In genomic region chr5:43770618-43771354, GRCm38 (mm10) we compare ENCODE assay signal across 24 mouse cellular contexts. TPM values are rescaled to one million over a fixed set of nuclear protein-coding genes. Genes with fewer than 3 reads are reported as not detected.
DNase-seq lines count a peak whose midpoint lies in the region; ATAC-seq and TF ChIP-seq lines count a peak whose summit lies in the region.
"Had no signal": no experiment of that assay in that cellular context is flagged by ENCODE, and none has a peak within 500 bp of the region (broad histone marks: within the 10 kb centered on the region; RNA-seq: fewer than 3 reads in every experiment).

No protein-coding gene starts in this region.

- no peak overlapping the region for H3K9ac ChIP-seq in heart, adult 2 months (ENCODE audit: low read depth, low read length)
- H3K9ac ChIP-seq: forebrain, embryonic 15.5 days; kidney, embryonic 15.5 days; limb, embryonic 15.5 days; liver, embryonic 15.5 days; neural tube, embryonic 15.5 days; stomach, embryonic 15.5 days had no signal

- TF ChIP-seq EP300 in heart, adult 2 months (IDR thresholded peaks at IDR 0.05; ENCODE audit: insufficient read depth, low read depth, low read length) = no peak

- H3K27ac ChIP-seq in heart, adult 2 months = no peak overlapping the region
- H3K27ac ChIP-seq: forebrain, embryonic 15.5 days; hindbrain, embryonic 10.5 days; hindbrain, postnatal 0 days; kidney, embryonic 15.5 days; limb, embryonic 15.5 days; liver, embryonic 15.5 days; neural tube, embryonic 15.5 days; stomach, embryonic 15.5 days had no signal

- H3K36me3 ChIP-seq in G1E (replicated peaks) = peaks cover 48% of the 10 kb centered on the region
- peaks cover 4% of the 10 kb centered on the region; the same call in 1 of the 2 replicates for H3K36me3 ChIP-seq in splenic B cell, adult 2 months (ENCODE audit: control insufficient read depth, insufficient read depth, low read length, poor library complexity, severe bottlenecking)
- H3K36me3 ChIP-seq in heart, adult 2 months (ENCODE audit: control insufficient read depth, insufficient read depth, low read length) = no peaks in the 10 kb centered on the region; the same call in 1 of the 2 replicates

- no peaks in the 10 kb centered on the region for H3K9me3 ChIP-seq in G1E (replicated peaks)
- H3K9me3 ChIP-seq: forebrain, embryonic 15.5 days; hindbrain, embryonic 10.5 days; kidney, embryonic 15.5 days; limb, embryonic 15.5 days; liver, embryonic 15.5 days; megakaryocyte, embryonic 14.5 days; neural tube, embryonic 15.5 days; stomach, embryonic 15.5 days had no signal

- WGBS in heart, adult 2 months = 63% methylated on average over 3 of the region's 3 CpGs

- H3K4me1 ChIP-seq in G1E (ENCODE audit: insufficient read depth, low read depth, low read length) = peaks cover 14% of the 10 kb centered on the region
- no peaks in the 10 kb centered on the region; the same call in 1 of the 2 replicates for H3K4me1 ChIP-seq in heart, adult 2 months (ENCODE audit: control insufficient read depth, insufficient read depth, low read length)
- H3K4me1 ChIP-seq: forebrain, embryonic 15.5 days; hindbrain, embryonic 10.5 days; kidney, embryonic 15.5 days; limb, embryonic 15.5 days; liver, embryonic 15.5 days; neural tube, embryonic 15.5 days; stomach, embryonic 15.5 days had no signal

- no peak for TF ChIP-seq CTCF in G1E (IDR thresholded peaks at IDR 0.05; ENCODE audit: low read depth, low read length)
- no peak for TF ChIP-seq CTCF in heart, adult 2 months (IDR thresholded peaks at IDR 0.05)

- peak; percentile 45 for ATAC-seq in G1E (ENCODE audit: extremely low read depth, insufficient number of reproducible peaks, low FRiP score, poor library complexity, severe bottlenecking)
- peak; percentile 60 to 85 for ATAC-seq in hematopoietic stem cell, adult 5-6 weeks (replicated peaks in 1 of 2; ENCODE audit: insufficient read depth in 1 of 2, low FRiP score in 2 of 2, low TSS enrichment in 1 of 2, low read depth in 1 of 2, poor library complexity in 2 of 2, severe bottlenecking in 2 of 2)
- ATAC-seq: forebrain, embryonic 15.5 days; hindbrain, postnatal 0 days had no signal

- intact Hi-C loops in left cerebral cortex, postnatal 25 days (cut with DNase I) = no loop called here
- intact Hi-C loops in heart, adult 2 months (cut with DNase I) = no loop called here

- H3K79me2 ChIP-seq in heart, adult 2 months (replicated peaks; ENCODE audit: control insufficient read depth, insufficient read depth, low read length) = no peaks in the 10 kb centered on the region

- peak; percentile 17 to 64 for DNase-seq in left cerebral cortex, postnatal 25 days (ENCODE audit: low spot score in 2 of 2)
- no peak for DNase-seq in left cerebral cortex, adult 8-10 months (ENCODE audit: low spot score in 2 of 2)
- DNase-seq in G1E (ENCODE audit: low spot score) = no peak
- DNase-seq in splenic B cell, adult 2 months (ENCODE audit: low read depth, low spot score) = peak; percentile 54
- no peak for DNase-seq in heart, adult 2 months
- DNase-seq in gastrocnemius, adult 18-20 months (ENCODE audit: low spot score) = no peak
- DNase-seq: cerebellum, postnatal 10 days; midbrain, embryonic 14.5 days; retina, postnatal 1 day had no signal

- TF ChIP-seq POLR2A in heart, adult 2 months (IDR thresholded peaks at IDR 0.05; ENCODE audit: insufficient read depth, low read depth, low read length) = no peak

- no peak overlapping the region for H3K4me3 ChIP-seq in G1E (ENCODE audit: low read depth, low read length)
- H3K4me3 ChIP-seq in heart, adult 2 months = no peak overlapping the region
- H3K4me3 ChIP-seq: forebrain, embryonic 15.5 days; hindbrain, embryonic 10.5 days; kidney, embryonic 15.5 days; limb, embryonic 15.5 days; liver, embryonic 15.5 days; megakaryocyte, embryonic 14.5 days; myocyte; neural tube, embryonic 15.5 days; stomach, embryonic 15.5 days had no signal

- no peaks in the 10 kb centered on the region for H3K27me3 ChIP-seq in G1E (ENCODE audit: insufficient read depth, low read length)
- H3K27me3 ChIP-seq in splenic B cell, adult 2 months (ENCODE audit: control insufficient read depth, insufficient read depth, low read length, poor library complexity, severe bottlenecking) = no peaks in the 10 kb centered on the region
- no peaks in the 10 kb centered on the region for H3K27me3 ChIP-seq in heart, adult 2 months (ENCODE audit: control insufficient read depth, insufficient read depth, low read length)
- H3K27me3 ChIP-seq: forebrain, embryonic 15.5 days; kidney, embryonic 15.5 days; limb, embryonic 15.5 days; liver, embryonic 15.5 days; megakaryocyte, embryonic 14.5 days; neural tube, embryonic 15.5 days; stomach, embryonic 15.5 days had no signal

RNA-seq across cellular contexts. Expression of gene Bst1, which starts 47.9 kb away (rescaled TPM):
- under 1 TPM in 1 of 2 experiments, not detected in 1; 0.25 TPM for total RNA-seq in left cerebral cortex, postnatal 25 days (2021)
- not detected for total RNA-seq in left cerebral cortex, adult 8-10 months (2022)
- total RNA-seq in G1E (2014; fragmentation: Nextera tagmentation) (not detected in 2 replicates), G1E (2017) (0.99 and 1.1 TPM in 2 replicates)
- not detected in 2 replicates for polyA plus RNA-seq in G1E (2012)
- 3.8 and 4.1 TPM in 2 replicates for total RNA-seq in hematopoietic stem cell, adult 5-6 weeks (2017)
- total RNA-seq in heart, adult 2 months (2021) = 1 to 10 TPM; 1.6 to 3.3 TPM
- polyA plus RNA-seq in heart, adult 2 months (2012; rRNA removed) = 1.3 and 1.7 TPM in 2 replicates
- total RNA-seq in gastrocnemius, adult 18-20 months (2021) = not detected
- total RNA-seq: gastrocnemius, adult 8-10 months; hindbrain, postnatal 0 days; layer of hippocampus, postnatal 25 days; left cerebral cortex, postnatal 36 days had no signal
- polyA plus RNA-seq: C2C12; forebrain, embryonic 15.5 days; hindbrain, embryonic 10.5 days; midbrain, embryonic 14.5 days; myocyte had no signal

RNA-seq across cellular contexts. Expression of gene Fbxl5, which starts 50.7 kb away (rescaled TPM):
- total RNA-seq in left cerebral cortex, postnatal 25 days (2021) = 10 to 100 TPM; 83.8 to 84.4 TPM
- total RNA-seq in left cerebral cortex, adult 8-10 months (2022) = 10 to 100 TPM; 78.9 to 91.7 (median 86.3) TPM
- total RNA-seq in G1E (2014; fragmentation: Nextera tagmentation) (63.6 and 64.5 TPM in 2 replicates), G1E (2017) (119 and 124 TPM in 2 replicates)
- polyA plus RNA-seq in G1E (2012) = 18.2 and 20.0 TPM in 2 replicates
- 77.0 and 97.2 TPM in 2 replicates for total RNA-seq in hematopoietic stem cell, adult 5-6 weeks (2017)
- total RNA-seq in heart, adult 2 months (2021) = 10 to 100 TPM; 32.6 to 39.0 TPM
- 20.1 and 32.0 TPM in 2 replicates for polyA plus RNA-seq in heart, adult 2 months (2012; rRNA removed)
- total RNA-seq in gastrocnemius, adult 18-20 months (2021) = 10 to 100 TPM; 31.5 to 38.6 TPM

Comparison
In these comparisons a context has a peak if more than half of its experiments do, and no peak if none do; other contexts are left out.
1. DNase-seq: peak in left cerebral cortex, postnatal 25 days (2 of 2) and splenic B cell, adult 2 months (single experiment); none in left cerebral cortex, adult 8-10 months (0 of 2), G1E (single experiment), heart, adult 2 months (0 of 2) and gastrocnemius, adult 18-20 months (single experiment).